Mouse (Mus musculus) lung, postnatal 0 days (tissue): ENCODE results near the gene Pipox. TPM values are rescaled to one million over a fixed set of nuclear protein-coding genes. Genes with fewer than 3 reads are reported as not detected.
A peak's percentile ranks its signal among the peaks of the same experiment; 100 is the strongest.

ENCODE experiments used
- ATAC-seq: fragments of 200-750 bp; cut with Nextera tagmentation; 2 replicates; pipeline ENCODE4 v1.8.0; 2017; ENCODE audit warnings: moderate library complexity
- DNase-seq: peaks from one replicate; pipeline ENCODE4 v3.0.0-alpha.2; 2016; ENCODE audit warnings: low spot score
- H3K27ac ChIP-seq: fragments of 300-500 bp; sonication (generic); 2 replicates; pipeline ENCODE4 v1.5.1; 2014; ENCODE audit warnings: antibody characterized with exemption, mild to moderate bottlenecking, low read length, mixed read lengths
- H3K27me3 ChIP-seq: fragments of 300-500 bp; sonication (generic); replicated peaks from 2 replicates; pipeline ENCODE4 v1.6.1; 2014; ENCODE audit warnings: low read length, mixed read lengths; ENCODE audit not compliant: insufficient read depth
- H3K36me3 ChIP-seq: fragments of 300-500 bp; sonication (generic); 2 replicates; pipeline ENCODE4 v1.6.1; 2014; ENCODE audit warnings: low read length, mixed read lengths; ENCODE audit not compliant: insufficient read depth
- H3K4me1 ChIP-seq: fragments of 300-500 bp; sonication (generic); 2 replicates; pipeline ENCODE4 v1.6.1; 2014; ENCODE audit warnings: antibody characterized with exemption, low read depth, low read length, mixed read lengths; ENCODE audit not compliant: insufficient read depth
- H3K4me2 ChIP-seq: fragments of 300-500 bp; sonication (generic); replicated peaks from 2 replicates; pipeline ENCODE4 v1.6.1; 2014; ENCODE audit warnings: low read depth, mild to moderate bottlenecking, low read length, moderate library complexity, mixed read lengths
- H3K4me3 ChIP-seq: fragments of 300-500 bp; sonication (generic); 2 replicates; pipeline ENCODE4 v1.5.1; 2014; ENCODE audit warnings: low read depth, low read length
- H3K9ac ChIP-seq: fragments of 300-500 bp; sonication (generic); replicated peaks from 2 replicates; pipeline ENCODE4 v1.6.1; 2014; ENCODE audit warnings: low read depth, mild to moderate bottlenecking
- H3K9me3 ChIP-seq: fragments of 300-500 bp; sonication (generic); 2 replicates; pipeline ENCODE4 v1.6.1; 2016; ENCODE audit warnings: low read length, mixed read lengths
- CTCF ChIP-seq: IDR thresholded peaks from 2 replicates; pipeline ENCODE4 v1.5.1; 2016; ENCODE audit warnings: antibody characterized with exemption, mild to moderate bottlenecking
- EP300 ChIP-seq: IDR thresholded peaks from 2 replicates; pipeline ENCODE4 v1.6.1; 2016; ENCODE audit warnings: antibody characterized with exemption, mild to moderate bottlenecking, control low read depth
- WGBS: fragments of 180-500 bp; shearing (Covaris S2); extraction: QIAGEN DNeasy Blood & Tissue Kit; methylation state at CpG from one replicate; pipeline ENCODE4 v1.1.7; 2014; 5-methylcytosine and 5-hydroxymethylcytosine counted together
- polyA plus RNA-seq: library from polyadenylated mRNA; unstranded; fragments of >200 nt; fragmentation: Nextera tagmentation; extraction: Ambion mirVana; gene quantifications from 2 replicates; pipeline ENCODE4 v1.2.1, GENCODE M21; 2015

Pipox gene
- polyA plus RNA-seq, 1 experiment from 2014 or later: 0.23 TPM

GRCm38 (mm10) chr11:77909776-77910175 lies 15.9 kb upstream of the Pipox start:
- Histone ChIP-seq H3K9ac (no peak overlapping the region), H3K9me3 (no peaks in the 10 kb centered on the region), H3K4me3 (no peak overlapping the region), H3K27me3 (0 out of 2 replicates have a peak, but pooled peaks cover 5% of the 10 kb centered on the region), H3K4me2 (no peak overlapping the region), H3K27ac (no peak overlapping the region), H3K36me3 (no peaks in the 10 kb centered on the region), H3K4me1 (no peaks in the 10 kb centered on the region)
- no peak for DNase-seq
- TF ChIP-seq CTCF: no peak
- no peak for TF ChIP-seq EP300
- no peak for ATAC-seq
- WGBS: 20% methylated on average over 6 of the region's 6 CpGs

GRCm38 (mm10) chr11:77909376-77909775 lies 15.5 kb upstream of the Pipox start:
- Histone ChIP-seq H3K27me3 (0 out of 2 replicates have a peak, but pooled peaks cover 5% of the 10 kb centered on the region), H3K36me3 (no peaks in the 10 kb centered on the region), H3K9me3 (no peaks in the 10 kb centered on the region), H3K4me3 (no peak overlapping the region), H3K27ac (no peak overlapping the region), H3K9ac (no peak overlapping the region), H3K4me2 (no peak overlapping the region), H3K4me1 (no peaks in the 10 kb centered on the region)
- TF ChIP-seq CTCF (no peak), EP300 (no peak)
- 28% methylated on average over 5 of the region's 5 CpGs for WGBS
- ATAC-seq: no peak
- DNase-seq: no peak

GRCm38 (mm10) chr11:77908468-77908867 lies 14.6 kb upstream of the Pipox start:
- no peak overlapping the region for H3K4me3 ChIP-seq
- no peaks in the 10 kb centered on the region for H3K36me3 ChIP-seq
- DNase-seq: peak; percentile 41
- H3K9ac ChIP-seq: no peak overlapping the region
- H3K27me3 ChIP-seq: 0 out of 2 replicates have a peak, but pooled peaks cover 3% of the 10 kb centered on the region
- TF ChIP-seq EP300 (no peak), CTCF (no peak)
- H3K4me2 ChIP-seq: no peak overlapping the region
- H3K4me1 ChIP-seq: peaks cover 5% of the 10 kb centered on the region; the same call in 1 of the 2 replicates
- 21% methylated on average over 4 of the region's 4 CpGs for WGBS
- no peak overlapping the region for H3K27ac ChIP-seq
- H3K9me3 ChIP-seq: no peaks in the 10 kb centered on the region
- ATAC-seq: peak; percentile 75

- H3K9me3 ChIP-seq: no peaks in the 10 kb centered on the region
- no peak overlapping the region for H3K9ac ChIP-seq
- TF ChIP-seq EP300 (no peak), CTCF (no peak)
- no peak overlapping the region for H3K27ac ChIP-seq
- no peak overlapping the region for H3K4me2 ChIP-seq
- 28% methylated on average over 9 of the region's 9 CpGs for WGBS
- H3K27me3 ChIP-seq: no peaks in the 10 kb centered on the region
- H3K4me1 ChIP-seq: peaks cover 11% of the 10 kb centered on the region; the same call in 1 of the 2 replicates
- no peaks in the 10 kb centered on the region for H3K36me3 ChIP-seq
- ATAC-seq (no peak), DNase-seq (no peak)
- no peak overlapping the region for H3K4me3 ChIP-seq
These were observed 12.9 kb upstream of the Pipox start for GRCm38 (mm10) chr11:77906747-77907174.

- Histone ChIP-seq H3K27me3 (no peaks in the 10 kb centered on the region), H3K9me3 (no peaks in the 10 kb centered on the region), H3K9ac (no peak overlapping the region), H3K36me3 (no peaks in the 10 kb centered on the region), H3K4me2 (no peak overlapping the region), H3K4me1 (peaks cover 14% of the 10 kb centered on the region; the same call in 1 of the 2 replicates), H3K4me3 (no peak overlapping the region), H3K27ac (no peak overlapping the region)
- WGBS: 35% methylated on average over 19 of the region's 19 CpGs
- no peak for DNase-seq
- no peak for ATAC-seq
- TF ChIP-seq EP300 (no peak), CTCF (no peak)
These were observed 12.3 kb upstream of the Pipox start for GRCm38 (mm10) chr11:77906097-77906687.

- Histone ChIP-seq H3K27me3 (no peaks in the 10 kb centered on the region), H3K9me3 (no peaks in the 10 kb centered on the region), H3K4me2 (no peak overlapping the region), H3K4me1 (peaks cover 14% of the 10 kb centered on the region; the same call in 1 of the 2 replicates), H3K9ac (no peak overlapping the region), H3K27ac (no peak overlapping the region), H3K4me3 (no peak overlapping the region), H3K36me3 (no peaks in the 10 kb centered on the region)
- ATAC-seq (no peak), DNase-seq (no peak)
- 71% methylated on average over 1 of the region's 1 CpGs for WGBS
- TF ChIP-seq CTCF: no peak
- TF ChIP-seq EP300: no peak
These were observed 10.8 kb upstream of the Pipox start for GRCm38 (mm10) chr11:77904707-77905106.
